Mouse (Mus musculus) embryonic facial prominence, embryonic 12.5 days (tissue): Measurements from ENCODE around the gene Spns2. TPM values are rescaled to one million over a fixed set of nuclear protein-coding genes. Genes with fewer than 3 reads are reported as not detected.
"Not testable (repeated sequence)": the region's sequence is repeated elsewhere in the genome, so short reads cannot be mapped to it uniquely, and the experiment has no call there.

ENCODE experiments used
- ATAC-seq: fragments of 200-750 bp; cut with Nextera tagmentation; 2 replicates; pipeline ENCODE4 v1.8.0; 2017; ENCODE audit not compliant: insufficient number of reproducible peaks, insufficient read depth, low FRiP score, low TSS enrichment
- H3K27ac ChIP-seq: fragments of 300-500 bp; sonication (generic); 2 replicates; pipeline ENCODE4 v1.5.1; 2016; ENCODE audit warnings: mild to moderate bottlenecking
- H3K27me3 ChIP-seq: fragments of 300-500 bp; sonication (generic); 2 replicates; pipeline ENCODE4 v1.6.1; 2016; ENCODE audit warnings: mild to moderate bottlenecking, moderate library complexity
- H3K36me3 ChIP-seq: fragments of 300-500 bp; sonication (generic); 2 replicates; pipeline ENCODE4 v1.6.1; 2016; ENCODE audit warnings: mild to moderate bottlenecking
- H3K4me1 ChIP-seq: fragments of 300-500 bp; sonication (generic); 2 replicates; pipeline ENCODE4 v1.6.1; 2016
- H3K4me2 ChIP-seq: fragments of 300-500 bp; sonication (generic); replicated peaks from 2 replicates; pipeline ENCODE4 v1.6.1; 2016; ENCODE audit warnings: mild to moderate bottlenecking, moderate library complexity
- H3K4me3 ChIP-seq: fragments of 300-500 bp; sonication (generic); 2 replicates; pipeline ENCODE4 v1.5.1; 2016; ENCODE audit warnings: mild to moderate bottlenecking
- H3K9ac ChIP-seq: fragments of 300-500 bp; sonication (generic); 2 replicates; pipeline ENCODE4 v1.6.1; 2016; ENCODE audit warnings: mild to moderate bottlenecking, moderate library complexity
- H3K9me3 ChIP-seq: fragments of 300-500 bp; sonication (generic); 2 replicates; pipeline ENCODE4 v1.6.1; 2016; ENCODE audit warnings: mild to moderate bottlenecking, moderate library complexity
- WGBS: fragments of 180-500 bp; shearing (Covaris S2); methylation state at CpG from one replicate; pipeline ENCODE4 v1.1.7; 2016; 5-methylcytosine and 5-hydroxymethylcytosine counted together
- polyA plus RNA-seq: library from polyadenylated mRNA; unstranded; fragments of >200 nt; fragmentation: Nextera tagmentation; extraction: Ambion mirVana; gene quantifications from 2 replicates; pipeline ENCODE4 v1.2.1, GENCODE M21; 2016

Spns2 gene
- polyA plus RNA-seq, 1 experiment from 2014 or later, result 3.9 TPM

- Histone ChIP-seq H3K27ac (no peak overlapping the region), H3K27me3 (no peaks in the 10 kb centered on the region), H3K9me3 (no peaks in the 10 kb centered on the region), H3K4me1 (no peaks in the 10 kb centered on the region; the same call in 1 of the 2 replicates), H3K36me3 (peaks cover 55% of the 10 kb centered on the region), H3K9ac (no peak overlapping the region), H3K4me3 (no peak overlapping the region), H3K4me2 (no peak overlapping the region)
- no peak for ATAC-seq
- 88% methylated on average over 3 of the region's 3 CpGs for WGBS
Observed at GRCm38 (mm10) chr11:72452140-72452665, 37.5 kb downstream of the Spns2 start.

GRCm38 (mm10) chr11:72447475-72447874 is 42.2 kb downstream of the Spns2 start:
- H3K27ac ChIP-seq, result no peak overlapping the region
- peaks cover under 1% of the 10 kb centered on the region; the same call in 1 of the 2 replicates for H3K4me1 ChIP-seq
- no peaks in the 10 kb centered on the region for H3K9me3 ChIP-seq
- H3K4me2 ChIP-seq, result no peak overlapping the region
- 82% methylated on average over 8 of the region's 8 CpGs for WGBS
- H3K27me3 ChIP-seq, result no peaks in the 10 kb centered on the region
- peaks cover 100% of the 10 kb centered on the region for H3K36me3 ChIP-seq
- no peak overlapping the region for H3K4me3 ChIP-seq
- H3K9ac ChIP-seq, result no peak overlapping the region
- no peak for ATAC-seq

- no peak for ATAC-seq
- Histone ChIP-seq H3K4me2 (no peak overlapping the region), H3K9me3 (no peaks in the 10 kb centered on the region), H3K27me3 (no peaks in the 10 kb centered on the region), H3K27ac (no peak overlapping the region), H3K4me1 (peaks cover 7% of the 10 kb centered on the region; the same call in 1 of the 2 replicates), H3K9ac (no peak overlapping the region), H3K36me3 (peaks cover 93% of the 10 kb centered on the region), H3K4me3 (no peak overlapping the region)
- 87% methylated on average over 6 of the region's 6 CpGs for WGBS
Observed at GRCm38 (mm10) chr11:72446311-72447105, 43.2 kb downstream of the Spns2 start.

DNA sequence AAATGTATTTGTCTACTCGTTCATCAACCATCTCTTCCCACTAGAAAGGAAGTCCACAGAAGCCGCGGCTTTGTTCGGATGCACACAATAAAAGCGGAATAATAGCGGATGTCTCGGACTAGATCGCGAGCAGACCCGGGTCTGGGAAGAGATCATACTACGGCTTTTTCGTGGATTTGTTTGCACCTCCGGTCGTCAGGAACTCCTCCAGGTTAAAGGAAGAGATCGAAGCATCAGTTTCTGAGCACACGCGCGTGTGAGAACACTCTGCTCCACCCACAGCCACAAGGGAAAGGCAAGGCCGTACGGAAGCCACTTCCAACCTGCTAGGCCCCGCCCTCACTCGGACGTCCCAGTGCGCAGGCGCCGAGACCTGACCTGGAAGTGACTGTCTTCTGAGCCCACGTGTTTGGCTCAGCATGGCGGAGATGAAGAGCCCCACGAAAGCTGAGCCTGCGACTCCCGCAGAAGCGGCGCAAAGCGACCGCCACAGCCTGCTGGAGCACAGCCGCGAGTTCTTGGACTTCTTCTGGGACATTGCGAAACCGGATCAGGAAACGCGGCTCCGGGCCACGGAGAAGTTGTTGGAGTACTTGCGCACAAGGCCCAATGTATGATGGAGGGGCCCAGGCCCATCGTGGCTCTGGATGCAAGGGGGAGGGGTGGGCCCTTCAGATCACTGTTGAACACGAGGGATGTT is 48.6 kb downstream of the Spns2 start, which contains the start of gene Mybbp1a:
Gene Mybbp1a, plus strand, starts transcription at position 391 of the 700 bp plus-strand sequence.
- peaks cover 7% of the 10 kb centered on the region; the same call in 1 of the 2 replicates for H3K4me1 ChIP-seq
- peaks cover 40% of the 10 kb centered on the region for H3K36me3 ChIP-seq
- peak; percentile 88 for ATAC-seq
- WGBS, result under 1% methylated on average over 46 of the region's 46 CpGs
- peak within 1 kb of the TSS; percentile 92 for H3K27ac ChIP-seq
- no peaks in the 10 kb centered on the region for H3K9me3 ChIP-seq
- H3K4me3 ChIP-seq, result peak within 1 kb of the TSS; percentile 84
- H3K27me3 ChIP-seq, result no peaks in the 10 kb centered on the region
- peak within 1 kb of the TSS; percentile 81 for H3K9ac ChIP-seq
- H3K4me2 ChIP-seq, result peak within 1 kb of the TSS; percentile 71

- peak overlapping the region; percentile 92 for H3K27ac ChIP-seq
- H3K4me3 ChIP-seq, result peak overlapping the region; percentile 84
- not testable (repeated sequence) for ATAC-seq, H3K9me3 ChIP-seq, H3K4me1 ChIP-seq, H3K27me3 ChIP-seq
- peak overlapping the region; percentile 81 for H3K9ac ChIP-seq
- peaks cover 34% of the 10 kb centered on the region for H3K36me3 ChIP-seq
- 45% methylated on average over 6 of the region's 6 CpGs for WGBS
- peak overlapping the region; percentile 71 for H3K4me2 ChIP-seq
Observed at GRCm38 (mm10) chr11:72440597-72440964, 49.1 kb downstream of the Spns2 start.

DNA sequence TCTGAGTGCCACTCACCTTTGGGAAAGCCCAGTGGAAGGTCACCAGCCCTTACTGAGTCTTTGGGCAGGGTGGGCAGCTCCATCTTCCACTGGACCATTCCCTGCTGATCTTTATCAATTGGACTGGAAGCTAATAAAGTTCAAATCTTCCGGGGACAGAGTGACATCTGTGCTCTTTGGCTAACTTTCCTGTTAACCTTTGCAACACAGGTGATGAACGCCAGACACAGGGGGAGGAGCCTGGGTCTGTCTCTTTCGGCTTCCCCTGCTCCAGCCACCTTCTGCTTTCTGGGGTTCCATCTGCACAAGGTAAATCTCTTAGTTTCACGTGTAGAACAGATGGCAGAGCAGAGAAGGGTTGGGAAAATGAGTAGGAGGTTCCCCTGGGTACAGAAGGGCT is 51.3 kb downstream of the Spns2 start:
- H3K4me3 ChIP-seq, result no peak overlapping the region
- WGBS, result 61% methylated on average over 4 of the region's 4 CpGs
- H3K9ac ChIP-seq, result no peak overlapping the region
- no peak overlapping the region for H3K4me2 ChIP-seq
- no peaks in the 10 kb centered on the region for H3K9me3 ChIP-seq
- no peak overlapping the region for H3K27ac ChIP-seq
- ATAC-seq, result no peak
- H3K27me3 ChIP-seq, result no peaks in the 10 kb centered on the region
- H3K4me1 ChIP-seq, result peaks cover 7% of the 10 kb centered on the region; the same call in 1 of the 2 replicates
- H3K36me3 ChIP-seq, result peaks cover 13% of the 10 kb centered on the region

DNA sequence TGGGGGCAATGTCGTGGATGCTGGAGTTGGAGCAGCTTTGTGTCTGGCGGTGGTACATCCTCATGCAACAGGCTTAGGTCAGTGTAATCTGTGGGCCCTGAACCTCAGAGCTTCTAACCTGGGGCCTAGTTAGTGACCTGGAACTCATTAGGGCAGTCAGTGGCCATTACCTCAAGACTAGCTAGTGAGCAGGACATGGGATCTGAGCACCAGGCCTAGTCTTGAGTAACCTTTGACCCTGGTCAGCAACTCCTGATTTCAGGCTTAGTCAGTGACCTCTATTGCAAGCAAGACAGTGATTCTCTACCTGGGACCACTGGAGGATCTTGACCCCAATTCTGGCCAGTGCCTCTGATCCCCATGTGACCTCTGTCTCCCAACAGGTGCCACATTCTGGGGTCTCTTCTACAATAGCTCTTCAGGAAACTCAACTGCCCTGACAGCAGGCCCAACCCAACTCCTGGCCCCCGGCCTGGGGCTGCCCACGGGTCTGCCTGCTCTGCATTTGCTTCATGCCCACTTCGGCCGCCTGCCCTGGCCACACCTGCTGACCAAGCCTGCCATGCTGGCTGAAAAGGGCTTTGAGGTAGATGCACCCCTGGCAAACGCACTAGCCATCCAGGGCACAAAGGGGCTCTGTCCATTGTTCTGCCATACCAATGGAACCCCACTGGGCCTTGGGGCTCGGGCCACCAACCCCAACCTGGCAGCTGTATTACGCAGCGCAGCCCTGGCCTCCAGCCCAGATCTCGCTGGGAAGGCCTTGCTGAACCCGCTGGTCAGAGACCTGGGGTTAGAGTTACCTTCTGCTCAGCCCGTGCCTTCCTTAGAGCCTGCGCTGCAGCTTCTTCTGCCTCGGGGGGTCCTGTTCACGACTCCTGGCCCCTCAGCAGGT is 52.7 kb downstream of the Spns2 start:
- no peak overlapping the region for H3K9ac ChIP-seq
- H3K27ac ChIP-seq, result no peak overlapping the region
- no peaks in the 10 kb centered on the region for H3K9me3 ChIP-seq
- H3K27me3 ChIP-seq, result no peaks in the 10 kb centered on the region
- whole genome bisulfite sequencing, result 79% methylated on average over 16 of the region's 16 CpGs
- no peak overlapping the region for H3K4me3 ChIP-seq
- peaks cover 1% of the 10 kb centered on the region; the same call in 1 of the 2 replicates for H3K4me1 ChIP-seq
- ATAC-seq, result no peak
- H3K4me2 ChIP-seq, result no peak overlapping the region
- H3K36me3 ChIP-seq, result no peaks in the 10 kb centered on the region

- Histone ChIP-seq H3K9ac (no peak overlapping the region), H3K9me3 (no peaks in the 10 kb centered on the region), H3K36me3 (no peaks in the 10 kb centered on the region), H3K4me2 (no peak overlapping the region), H3K4me1 (no peaks in the 10 kb centered on the region), H3K27me3 (no peaks in the 10 kb centered on the region), H3K27ac (no peak overlapping the region), H3K4me3 (no peak overlapping the region)
- no peak for ATAC-seq
- WGBS, result 72% methylated on average over 5 of the region's 5 CpGs
Observed at GRCm38 (mm10) chr11:72436271-72436670, 53.4 kb downstream of the Spns2 start.

- H3K27ac ChIP-seq, result no peak overlapping the region
- no peaks in the 10 kb centered on the region for H3K9me3 ChIP-seq
- no peaks in the 10 kb centered on the region for H3K27me3 ChIP-seq
- WGBS, result 79% methylated on average over 2 of the region's 2 CpGs
- no peak overlapping the region for H3K9ac ChIP-seq
- no peaks in the 10 kb centered on the region for H3K36me3 ChIP-seq
- no peak overlapping the region for H3K4me2 ChIP-seq
- H3K4me1 ChIP-seq, result no peaks in the 10 kb centered on the region
- ATAC-seq, result no peak
- H3K4me3 ChIP-seq, result no peak overlapping the region
Observed at GRCm38 (mm10) chr11:72435694-72436045, 54.0 kb downstream of the Spns2 start.

DNA sequence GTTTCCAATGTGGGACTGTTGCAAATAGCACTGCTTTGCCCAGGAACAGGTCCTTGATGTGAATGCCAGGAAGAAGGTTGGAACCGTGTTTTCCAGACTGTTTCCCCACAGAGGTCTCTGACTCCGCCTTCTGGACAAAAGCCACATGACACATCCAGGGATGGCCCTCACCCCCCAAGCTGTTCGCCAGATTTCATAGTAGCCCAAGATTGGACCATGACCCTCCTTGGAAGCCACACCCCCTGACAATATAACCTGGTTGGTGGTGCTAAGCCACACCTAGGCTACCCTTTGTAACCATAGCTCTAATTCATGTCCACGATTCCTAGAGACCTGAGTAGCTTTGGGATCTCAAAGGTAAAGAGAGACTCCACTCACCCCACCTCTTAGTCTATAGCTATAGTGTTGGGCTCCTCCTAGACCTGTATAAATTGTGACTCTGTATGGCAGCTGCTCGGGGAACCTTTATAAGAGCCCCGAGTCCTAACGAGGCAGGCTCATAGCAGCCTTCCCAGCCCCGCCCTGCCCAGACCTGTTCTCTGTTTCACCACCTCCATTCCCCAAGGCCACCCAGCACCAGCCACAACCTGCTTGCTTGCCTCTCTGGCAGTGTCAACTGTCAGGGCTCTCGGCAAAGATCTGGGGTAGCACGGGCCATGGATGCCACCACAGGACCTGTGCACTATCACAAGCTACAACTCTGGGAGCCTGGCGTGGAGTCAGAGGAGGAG is 54.6 kb downstream of the Spns2 start, which contains the start of gene Ggt6:
Gene Ggt6, plus strand, starts transcription at position 564 of the 731 bp plus-strand sequence.
- Histone ChIP-seq H3K27me3 (no peaks in the 10 kb centered on the region), H3K4me3 (no peak within 1 kb of the TSS), H3K36me3 (no peaks in the 10 kb centered on the region), H3K4me1 (no peaks in the 10 kb centered on the region), H3K9me3 (no peaks in the 10 kb centered on the region), H3K4me2 (no peak within 1 kb of the TSS), H3K27ac (no peak within 1 kb of the TSS), H3K9ac (no peak within 1 kb of the TSS)
- 65% methylated on average over 11 of the region's 11 CpGs for whole genome bisulfite sequencing
- no peak for ATAC-seq
